Mouse (Mus musculus): ENCODE results near the gene Nmnat3. TPM values are rescaled to one million over a fixed set of nuclear protein-coding genes. Genes with fewer than 3 reads are reported as not detected.

Gene Nmnat3
- polyA plus RNA-seq, 1 experiment from 2014 or later, result 10.3 TPM

GRCm38 (mm10) chr9:98339971-98340370 is 52.7 kb downstream of the Nmnat3 start:
- no peak for ATAC-seq (replicated peaks; ENCODE audit: insufficient number of reproducible peaks, low FRiP score, low TSS enrichment)
- 72% methylated on average over 4 of the region's 4 CpGs for WGBS (ENCODE audit: insufficient replicate concordance)
- Histone ChIP-seq H3K4me2 (no peak overlapping the region), H3K4me1 (ENCODE audit: control insufficient read depth, insufficient read depth, low read length) (no peaks in the 10 kb centered on the region), H3K36me3 (ENCODE audit: control insufficient read depth, insufficient read depth, low read length) (no peaks in the 10 kb centered on the region), H3K4me3 (ENCODE audit: low read depth, low read length) (no peak overlapping the region), H3K9ac (ENCODE audit: low read depth, low read length) (no peak overlapping the region), H3K9me3 (replicated peaks; ENCODE audit: control insufficient read depth, low read length) (no peaks in the 10 kb centered on the region), H3K27me3 (ENCODE audit: control insufficient read depth, insufficient read depth, low read length) (no peaks in the 10 kb centered on the region), H3K27ac (ENCODE audit: low read depth, low read length) (no peak overlapping the region)

DNA sequence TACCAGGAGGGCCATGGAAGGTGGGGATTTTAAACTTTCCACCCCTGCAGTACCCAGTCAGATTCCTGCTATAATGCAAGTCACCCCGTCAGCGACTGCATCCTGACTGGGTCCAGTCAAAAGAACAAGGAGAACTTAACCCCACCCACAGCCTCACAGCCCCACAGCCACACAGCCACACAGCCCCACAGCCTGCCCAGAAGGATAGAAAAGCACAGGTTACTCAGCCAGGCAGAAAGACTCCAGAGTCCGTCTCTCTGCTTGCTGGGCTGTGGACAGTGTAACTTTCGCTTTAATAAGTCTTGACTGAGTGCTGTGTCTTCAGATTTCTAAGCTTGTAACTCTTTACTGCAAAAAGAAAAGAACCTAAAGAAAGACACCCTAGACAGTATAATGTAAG is 53.2 kb downstream of the Nmnat3 start:
- Histone ChIP-seq H3K4me1 (ENCODE audit: control insufficient read depth, insufficient read depth, low read length) (no peaks in the 10 kb centered on the region), H3K4me3 (ENCODE audit: low read depth, low read length) (no peak overlapping the region), H3K27ac (ENCODE audit: low read depth, low read length) (no peak overlapping the region), H3K9me3 (replicated peaks; ENCODE audit: control insufficient read depth, low read length) (no peaks in the 10 kb centered on the region), H3K4me2 (no peak overlapping the region), H3K36me3 (ENCODE audit: control insufficient read depth, insufficient read depth, low read length) (no peaks in the 10 kb centered on the region), H3K9ac (ENCODE audit: low read depth, low read length) (no peak overlapping the region), H3K27me3 (ENCODE audit: control insufficient read depth, insufficient read depth, low read length) (no peaks in the 10 kb centered on the region)
- 76% methylated on average over 4 of the region's 4 CpGs for WGBS (ENCODE audit: insufficient replicate concordance)
- no peak for ATAC-seq (replicated peaks; ENCODE audit: insufficient number of reproducible peaks, low FRiP score, low TSS enrichment)

- no peaks in the 10 kb centered on the region for H3K4me1 ChIP-seq (ENCODE audit: control insufficient read depth, insufficient read depth, low read length)
- H3K4me2 ChIP-seq, result no peak overlapping the region
- H3K27me3 ChIP-seq (ENCODE audit: control insufficient read depth, insufficient read depth, low read length), result no peaks in the 10 kb centered on the region
- no peaks in the 10 kb centered on the region for H3K9me3 ChIP-seq (replicated peaks; ENCODE audit: control insufficient read depth, low read length)
- no peaks in the 10 kb centered on the region for H3K36me3 ChIP-seq (ENCODE audit: control insufficient read depth, insufficient read depth, low read length)
- WGBS (ENCODE audit: insufficient replicate concordance), result 80% methylated on average over 1 of the region's 1 CpGs
- no peak for ATAC-seq (replicated peaks; ENCODE audit: insufficient number of reproducible peaks, low FRiP score, low TSS enrichment)
- H3K4me3 ChIP-seq (ENCODE audit: low read depth, low read length), result no peak overlapping the region
- no peak overlapping the region for H3K27ac ChIP-seq (ENCODE audit: low read depth, low read length)
- H3K9ac ChIP-seq (ENCODE audit: low read depth, low read length), result no peak overlapping the region
These were observed 58.6 kb downstream of the Nmnat3 start for GRCm38 (mm10) chr9:98345840-98346239.

GRCm38 (mm10) chr9:98346240-98346639 is 59.0 kb downstream of the Nmnat3 start:
- no peaks in the 10 kb centered on the region for H3K36me3 ChIP-seq (ENCODE audit: control insufficient read depth, insufficient read depth, low read length)
- 82% methylated on average over 4 of the region's 4 CpGs for WGBS (ENCODE audit: insufficient replicate concordance)
- H3K9ac ChIP-seq (ENCODE audit: low read depth, low read length), result no peak overlapping the region
- H3K4me3 ChIP-seq (ENCODE audit: low read depth, low read length), result no peak overlapping the region
- no peaks in the 10 kb centered on the region for H3K4me1 ChIP-seq (ENCODE audit: control insufficient read depth, insufficient read depth, low read length)
- no peaks in the 10 kb centered on the region for H3K9me3 ChIP-seq (replicated peaks; ENCODE audit: control insufficient read depth, low read length)
- H3K4me2 ChIP-seq, result no peak overlapping the region
- H3K27ac ChIP-seq (ENCODE audit: low read depth, low read length), result no peak overlapping the region
- H3K27me3 ChIP-seq (ENCODE audit: control insufficient read depth, insufficient read depth, low read length), result no peaks in the 10 kb centered on the region
- no peak for ATAC-seq (replicated peaks; ENCODE audit: insufficient number of reproducible peaks, low FRiP score, low TSS enrichment)

- no peak for ATAC-seq (replicated peaks; ENCODE audit: insufficient number of reproducible peaks, low FRiP score, low TSS enrichment)
- Histone ChIP-seq H3K4me1 (ENCODE audit: control insufficient read depth, insufficient read depth, low read length) (no peaks in the 10 kb centered on the region), H3K27ac (ENCODE audit: low read depth, low read length) (no peak overlapping the region), H3K4me3 (ENCODE audit: low read depth, low read length) (no peak overlapping the region), H3K4me2 (no peak overlapping the region), H3K9me3 (replicated peaks; ENCODE audit: control insufficient read depth, low read length) (no peaks in the 10 kb centered on the region), H3K36me3 (ENCODE audit: control insufficient read depth, insufficient read depth, low read length) (no peaks in the 10 kb centered on the region), H3K27me3 (ENCODE audit: control insufficient read depth, insufficient read depth, low read length) (no peaks in the 10 kb centered on the region), H3K9ac (ENCODE audit: low read depth, low read length) (no peak overlapping the region)
- WGBS (ENCODE audit: insufficient replicate concordance), result 77% methylated on average over 3 of the region's 3 CpGs
These were observed 59.8 kb downstream of the Nmnat3 start for GRCm38 (mm10) chr9:98347021-98347420.

GRCm38 (mm10) chr9:98350318-98351144 is 63.3 kb downstream of the Nmnat3 start:
- ATAC-seq (replicated peaks; ENCODE audit: insufficient number of reproducible peaks, low FRiP score, low TSS enrichment), result no peak
- 16% methylated on average over 4 of the region's 4 CpGs for WGBS (ENCODE audit: insufficient replicate concordance)
- no peaks in the 10 kb centered on the region for H3K27me3 ChIP-seq (ENCODE audit: control insufficient read depth, insufficient read depth, low read length)
- H3K27ac ChIP-seq (ENCODE audit: low read depth, low read length), result no peak overlapping the region
- no peak overlapping the region for H3K4me2 ChIP-seq
- H3K36me3 ChIP-seq (ENCODE audit: control insufficient read depth, insufficient read depth, low read length), result no peaks in the 10 kb centered on the region
- H3K9ac ChIP-seq (ENCODE audit: low read depth, low read length), result no peak overlapping the region
- H3K4me1 ChIP-seq (ENCODE audit: control insufficient read depth, insufficient read depth, low read length), result peaks cover 5% of the 10 kb centered on the region; the same call in 1 of the 2 replicates
- no peaks in the 10 kb centered on the region for H3K9me3 ChIP-seq (replicated peaks; ENCODE audit: control insufficient read depth, low read length)
- no peak overlapping the region for H3K4me3 ChIP-seq (ENCODE audit: low read depth, low read length)

GRCm38 (mm10) chr9:98352332-98352731 is 65.1 kb downstream of the Nmnat3 start:
- H3K9ac ChIP-seq (ENCODE audit: low read depth, low read length), result no peak overlapping the region
- no peak for ATAC-seq (replicated peaks; ENCODE audit: insufficient number of reproducible peaks, low FRiP score, low TSS enrichment)
- H3K4me1 ChIP-seq (ENCODE audit: control insufficient read depth, insufficient read depth, low read length), result peaks cover 5% of the 10 kb centered on the region; the same call in 1 of the 2 replicates
- WGBS (ENCODE audit: insufficient replicate concordance), result 38% methylated on average over 6 of the region's 6 CpGs
- H3K36me3 ChIP-seq (ENCODE audit: control insufficient read depth, insufficient read depth, low read length), result no peaks in the 10 kb centered on the region
- no peaks in the 10 kb centered on the region for H3K27me3 ChIP-seq (ENCODE audit: control insufficient read depth, insufficient read depth, low read length)
- no peak overlapping the region for H3K4me2 ChIP-seq
- H3K9me3 ChIP-seq (replicated peaks; ENCODE audit: control insufficient read depth, low read length), result no peaks in the 10 kb centered on the region
- no peak overlapping the region for H3K27ac ChIP-seq (ENCODE audit: low read depth, low read length)
- H3K4me3 ChIP-seq (ENCODE audit: low read depth, low read length), result no peak overlapping the region

GRCm38 (mm10) chr9:98354919-98355318 is 67.7 kb downstream of the Nmnat3 start:
- 92% methylated on average over 3 of the region's 3 CpGs for WGBS (ENCODE audit: insufficient replicate concordance)
- no peak for ATAC-seq (replicated peaks; ENCODE audit: insufficient number of reproducible peaks, low FRiP score, low TSS enrichment)
- H3K4me2 ChIP-seq, result no peak overlapping the region
- H3K9ac ChIP-seq (ENCODE audit: low read depth, low read length), result no peak overlapping the region
- no peaks in the 10 kb centered on the region for H3K36me3 ChIP-seq (ENCODE audit: control insufficient read depth, insufficient read depth, low read length)
- H3K27me3 ChIP-seq (ENCODE audit: control insufficient read depth, insufficient read depth, low read length), result no peaks in the 10 kb centered on the region
- no peak overlapping the region for H3K4me3 ChIP-seq (ENCODE audit: low read depth, low read length)
- peaks cover 5% of the 10 kb centered on the region; the same call in 1 of the 2 replicates for H3K4me1 ChIP-seq (ENCODE audit: control insufficient read depth, insufficient read depth, low read length)
- H3K27ac ChIP-seq (ENCODE audit: low read depth, low read length), result no peak overlapping the region
- no peaks in the 10 kb centered on the region for H3K9me3 ChIP-seq (replicated peaks; ENCODE audit: control insufficient read depth, low read length)

DNA sequence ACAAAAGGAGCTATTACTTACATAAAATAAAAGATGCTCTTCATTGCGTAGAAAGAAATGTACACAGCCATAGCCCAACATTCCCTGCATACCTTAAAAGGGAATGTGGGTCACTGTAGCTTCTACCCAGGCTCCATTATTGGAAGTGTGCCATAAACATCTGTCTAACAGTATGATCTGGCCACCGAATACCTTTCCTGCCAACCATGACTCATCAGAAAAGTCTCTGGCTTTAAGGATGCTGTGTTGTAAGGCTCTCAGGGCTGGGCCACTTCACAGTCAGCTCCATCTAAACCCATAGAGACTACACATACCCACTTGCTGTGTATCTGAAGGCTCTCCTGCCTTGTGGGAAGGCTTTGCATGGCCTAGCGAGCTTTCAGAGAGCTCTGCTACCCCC is 73.8 kb downstream of the Nmnat3 start:
- Histone ChIP-seq H3K9me3 (replicated peaks; ENCODE audit: control insufficient read depth, low read length) (no peaks in the 10 kb centered on the region), H3K4me2 (no peak overlapping the region), H3K4me3 (ENCODE audit: low read depth, low read length) (no peak overlapping the region), H3K27ac (ENCODE audit: low read depth, low read length) (no peak overlapping the region), H3K36me3 (ENCODE audit: control insufficient read depth, insufficient read depth, low read length) (no peaks in the 10 kb centered on the region), H3K4me1 (ENCODE audit: control insufficient read depth, insufficient read depth, low read length) (no peaks in the 10 kb centered on the region), H3K27me3 (ENCODE audit: control insufficient read depth, insufficient read depth, low read length) (no peaks in the 10 kb centered on the region), H3K9ac (ENCODE audit: low read depth, low read length) (no peak overlapping the region)
- ATAC-seq (replicated peaks; ENCODE audit: insufficient number of reproducible peaks, low FRiP score, low TSS enrichment), result no peak
- WGBS (ENCODE audit: insufficient replicate concordance), result 61% methylated on average over 3 of the region's 3 CpGs
